In the genomic region with DNA sequence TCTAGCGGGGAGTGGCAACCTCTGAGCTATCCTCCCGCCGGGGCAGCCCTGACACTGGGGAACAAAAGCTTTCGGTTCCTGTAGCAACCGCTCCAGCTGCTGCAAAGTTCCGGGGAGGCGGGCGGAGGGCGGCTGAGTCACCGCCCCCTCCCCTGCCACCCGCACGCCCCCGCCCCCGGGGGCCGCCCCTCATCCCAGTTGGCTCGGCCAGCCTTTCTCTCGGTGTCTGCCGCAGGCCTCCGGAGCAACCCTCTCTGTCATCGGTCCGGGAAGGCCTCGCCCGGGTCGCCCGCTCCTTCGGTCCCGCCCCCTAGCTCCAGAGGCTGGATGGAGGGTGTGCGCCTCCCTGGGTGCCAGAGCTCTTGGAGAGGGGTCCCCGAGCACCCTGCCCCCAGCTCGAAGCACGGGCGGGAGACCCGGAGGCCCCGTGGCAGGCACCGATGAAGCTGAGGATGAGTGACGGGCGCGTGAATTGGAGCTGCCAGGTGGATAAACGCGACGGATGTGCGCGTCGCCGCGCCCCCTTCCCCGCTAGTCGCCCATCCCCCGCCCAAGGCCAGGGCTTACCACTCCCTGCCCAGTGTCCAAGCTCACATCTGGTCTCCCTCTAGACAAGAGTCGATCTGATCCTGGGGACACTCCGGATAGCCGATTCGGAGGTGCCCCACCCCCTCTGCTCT, we compare ENCODE assay signal across 8 mouse cellular contexts. TPM values are rescaled to one million over a fixed set of nuclear protein-coding genes. Genes with fewer than 3 reads are reported as not detected.
A peak's percentile ranks its signal among the peaks of the same experiment; 100 is the strongest.
DNase-seq lines count a peak whose midpoint lies in the region; ATAC-seq lines count a peak whose summit lies in the region.

No protein-coding gene starts in this region.

- peak; percentile 18; the same call in 1 of the 2 replicates for ATAC-seq in forebrain, embryonic 14.5 days
- peak; percentile 10; the same call in 1 of the 2 replicates for ATAC-seq in hindbrain, embryonic 16.5 days
- no peak for ATAC-seq in neural tube, embryonic 13.5 days (ENCODE audit: low read depth)

- H3K4me1 ChIP-seq in forebrain, embryonic 14.5 days (ENCODE audit: control insufficient read depth, insufficient read depth, low read length) = peaks cover 43% of the 10 kb centered on the region
- H3K4me1 ChIP-seq in hindbrain, embryonic 16.5 days (ENCODE audit: control insufficient read depth, insufficient read depth, low read depth, low read length) = peaks cover 48% of the 10 kb centered on the region
- H3K4me1 ChIP-seq in neural tube, embryonic 13.5 days (replicated peaks) = peaks cover 71% of the 10 kb centered on the region

- peak overlapping the region; percentile 44 for H3K27ac ChIP-seq in forebrain, embryonic 14.5 days (ENCODE audit: low read depth, low read length)
- peak overlapping the region; percentile 33; the same call in 1 of the 2 replicates for H3K27ac ChIP-seq in hindbrain, embryonic 16.5 days (ENCODE audit: low read depth, low read length)
- H3K27ac ChIP-seq in neural tube, embryonic 13.5 days (replicated peaks) = no peak overlapping the region

- H3K4me3 ChIP-seq in forebrain, embryonic 14.5 days (ENCODE audit: low read depth, low read length) = peak overlapping the region; percentile 38
- peak overlapping the region; percentile 48 for H3K4me3 ChIP-seq in hindbrain, embryonic 16.5 days (ENCODE audit: low read length)
- H3K4me3 ChIP-seq in neural tube, embryonic 13.5 days = peak overlapping the region; percentile 85

- peak; percentile 36 for DNase-seq in gastrocnemius, postnatal 10 days
- no peak for DNase-seq in gastrocnemius, postnatal 36 days
- DNase-seq in adrenal gland, adult 18-20 months (ENCODE audit: low spot score in 2 of 2) = peak; percentile 69 to 73
- peak; percentile 67 for DNase-seq in forebrain, embryonic 14.5 days (ENCODE audit: low spot score)
- peak; percentile 36 to 43 for DNase-seq in lung, adult 18-20 months
- no peak for DNase-seq in frontal cortex, postnatal 14 days (ENCODE audit: low spot score in 2 of 2)

- 1% methylated on average over 41 of the region's 53 CpGs for WGBS in forebrain, embryonic 14.5 days
- 2% methylated on average over 39 of the region's 53 CpGs for WGBS in hindbrain, embryonic 16.5 days
- WGBS in neural tube, embryonic 13.5 days = 1% methylated on average over 48 of the region's 53 CpGs

- H3K4me2 ChIP-seq in forebrain, embryonic 14.5 days (ENCODE audit: low read length) = peak overlapping the region; percentile 84
- peak overlapping the region; percentile 91 for H3K4me2 ChIP-seq in hindbrain, embryonic 16.5 days (ENCODE audit: low read length)
- peak overlapping the region; percentile 90 for H3K4me2 ChIP-seq in neural tube, embryonic 13.5 days

- H3K36me3 ChIP-seq in forebrain, embryonic 14.5 days (ENCODE audit: control insufficient read depth, insufficient read depth, low read length) = peaks cover 12% of the 10 kb centered on the region
- peaks cover 5% of the 10 kb centered on the region; the same call in 1 of the 2 replicates for H3K36me3 ChIP-seq in hindbrain, embryonic 16.5 days (ENCODE audit: control insufficient read depth, insufficient read depth, low read length)
- peaks cover 11% of the 10 kb centered on the region for H3K36me3 ChIP-seq in neural tube, embryonic 13.5 days

- H3K9me3 ChIP-seq in forebrain, embryonic 14.5 days (replicated peaks; ENCODE audit: control insufficient read depth, low read length) = no peaks in the 10 kb centered on the region
- H3K9me3 ChIP-seq in hindbrain, embryonic 16.5 days (ENCODE audit: control insufficient read depth, low read length) = no peaks in the 10 kb centered on the region
- no peaks in the 10 kb centered on the region for H3K9me3 ChIP-seq in neural tube, embryonic 13.5 days

- H3K9ac ChIP-seq in forebrain, embryonic 14.5 days (ENCODE audit: low read length) = peak overlapping the region; percentile 67
- H3K9ac ChIP-seq in hindbrain, embryonic 16.5 days (ENCODE audit: low read depth, low read length) = peak overlapping the region; percentile 73
- peak overlapping the region; percentile 75 for H3K9ac ChIP-seq in neural tube, embryonic 13.5 days

- peaks cover 7% of the 10 kb centered on the region; the same call in 1 of the 2 replicates for H3K27me3 ChIP-seq in forebrain, embryonic 14.5 days (replicated peaks; ENCODE audit: control insufficient read depth, insufficient read depth, low read length)
- no peaks in the 10 kb centered on the region for H3K27me3 ChIP-seq in hindbrain, embryonic 16.5 days (replicated peaks; ENCODE audit: control insufficient read depth, insufficient read depth, low read length)
- H3K27me3 ChIP-seq in neural tube, embryonic 13.5 days = peaks cover 38% of the 10 kb centered on the region

- intact Hi-C loops in gastrocnemius, postnatal 36 days (cut with DNase I) = no loop called here

RNA-seq across cellular contexts. Expression of a gene that starts 3.3 kb away (rescaled TPM):
- total RNA-seq in gastrocnemius, postnatal 10 days (2021) = 1 to 10 TPM; 2.5 to 2.6 TPM
- total RNA-seq in gastrocnemius, postnatal 36 days (2021) = 1 to 10 TPM in 1 of 2 experiments, under 1 TPM in 1; 0.54 to 1.2 TPM
- total RNA-seq in adrenal gland, adult 18-20 months (2021) = 10 to 100 TPM; 20.4 to 23.9 TPM
- polyA plus RNA-seq in forebrain, embryonic 14.5 days (2014; fragmentation: Nextera tagmentation; extraction: Ambion mirVana) = 6.6 and 12.3 TPM in 2 replicates
- polyA plus RNA-seq in hindbrain, embryonic 16.5 days (2015; fragmentation: Nextera tagmentation; extraction: Ambion mirVana) = 13.4 and 14.9 TPM in 2 replicates
- 8.1 and 9.3 TPM in 2 replicates for polyA plus RNA-seq in neural tube, embryonic 13.5 days (2015; fragmentation: Nextera tagmentation; extraction: Ambion mirVana)

RNA-seq across cellular contexts. Expression of a gene that starts 58.9 kb away (rescaled TPM):
- not detected for total RNA-seq in gastrocnemius, postnatal 10 days (2021)
- not detected for total RNA-seq in gastrocnemius, postnatal 36 days (2021)
- under 1 TPM; 0.51 to 0.53 TPM for total RNA-seq in adrenal gland, adult 18-20 months (2021)
- polyA plus RNA-seq in forebrain, embryonic 14.5 days (2014; fragmentation: Nextera tagmentation; extraction: Ambion mirVana) = not detected in 2 replicates
- not detected in 2 replicates for polyA plus RNA-seq in hindbrain, embryonic 16.5 days (2015; fragmentation: Nextera tagmentation; extraction: Ambion mirVana)
- polyA plus RNA-seq in neural tube, embryonic 13.5 days (2015; fragmentation: Nextera tagmentation; extraction: Ambion mirVana) = not detected in 2 replicates

RNA-seq across cellular contexts. Expression of a gene that starts 59.7 kb away (rescaled TPM):
- 10 to 100 TPM; 61.7 to 92.4 TPM for total RNA-seq in gastrocnemius, postnatal 10 days (2021)
- total RNA-seq in gastrocnemius, postnatal 36 days (2021) = 1 to 10 TPM; 6.9 to 7.7 TPM
- 10 to 100 TPM; 13.2 to 14.7 TPM for total RNA-seq in adrenal gland, adult 18-20 months (2021)
- polyA plus RNA-seq in forebrain, embryonic 14.5 days (2014; fragmentation: Nextera tagmentation; extraction: Ambion mirVana) = 4.0 and 5.7 TPM in 2 replicates
- polyA plus RNA-seq in hindbrain, embryonic 16.5 days (2015; fragmentation: Nextera tagmentation; extraction: Ambion mirVana) = 11.8 and 16.2 TPM in 2 replicates
- polyA plus RNA-seq in neural tube, embryonic 13.5 days (2015; fragmentation: Nextera tagmentation; extraction: Ambion mirVana) = 11.9 and 14.7 TPM in 2 replicates

Comparison
In these comparisons a context has a peak if more than half of its experiments do, and no peak if none do; other contexts are left out.
1. DNase-seq: peak in gastrocnemius, postnatal 10 days (single experiment), adrenal gland, adult 18-20 months (2 of 2), forebrain, embryonic 14.5 days (single experiment) and lung, adult 18-20 months (2 of 2); none in gastrocnemius, postnatal 36 days (0 of 2) and frontal cortex, postnatal 14 days (0 of 2).
2. RNA of a gene that starts 3.3 kb away (total RNA-seq): 20.4 to 23.9 TPM in adrenal gland, adult 18-20 months; 2.5 to 2.6 TPM in gastrocnemius, postnatal 10 days and 0.54 to 1.2 TPM in gastrocnemius, postnatal 36 days; every median in the first group is over 4 times any median in the second.
3. Peak in every context shown above with its lines, with median percentiles within 50 percentile points of each other: H3K4me2 ChIP-seq, H3K4me3 ChIP-seq and H3K9ac ChIP-seq.